In genomic region chr13:116535211-116535610, GRCm38 (mm10) we compare ENCODE assay signal across 26 mouse cellular contexts.
A peak's percentile ranks its signal among the peaks of the same experiment; 100 is the strongest.
DNase-seq lines count a peak whose midpoint lies in the region; ATAC-seq and TF ChIP-seq lines count a peak whose summit lies in the region.
"Had no signal": no experiment of that assay in that cellular context is flagged by ENCODE, and none has a peak within 500 bp of the region (broad histone marks: within the 10 kb centered on the region; RNA-seq: fewer than 3 reads in every experiment).

No protein-coding gene starts in this region.

- peak; percentile 67 for ATAC-seq in forebrain, embryonic 15.5 days (replicated peaks)
- ATAC-seq in lung, embryonic 14.5 days (ENCODE audit: insufficient read depth) = no peak
- ATAC-seq: CD4-positive, CD25-positive, alpha-beta regulatory T cell, adult 4 months; hindbrain, postnatal 0 days; inflammation-experienced regulatory T-cells, adult 6 months; intestine, embryonic 16.5 days had no signal

- H3K27me3 ChIP-seq in forebrain, embryonic 15.5 days = no peaks in the 10 kb centered on the region
- H3K27me3 ChIP-seq in forebrain, embryonic 10.5 days (ENCODE audit: poor library complexity, severe bottlenecking) = no peaks in the 10 kb centered on the region
- H3K27me3 ChIP-seq in lung, embryonic 14.5 days (ENCODE audit: insufficient read depth, low read length) = no peaks in the 10 kb centered on the region
- H3K27me3 ChIP-seq in myocyte (ENCODE audit: control insufficient read depth, insufficient read depth, insufficient read length) = no peaks in the 10 kb centered on the region
- H3K27me3 ChIP-seq: embryonic facial prominence, embryonic 12.5 days; embryonic facial prominence, embryonic 15.5 days; heart, embryonic 13.5 days had no signal

- H3K4me2 ChIP-seq in forebrain, embryonic 15.5 days (replicated peaks) = no peak overlapping the region
- H3K4me2 ChIP-seq in lung, embryonic 14.5 days = no peak overlapping the region
- peak overlapping the region; percentile 58 for H3K4me2 ChIP-seq in myocyte (ENCODE audit: low read depth)
- H3K4me2 ChIP-seq: embryonic facial prominence, embryonic 12.5 days; embryonic facial prominence, embryonic 15.5 days; heart, embryonic 13.5 days; hindbrain, embryonic 14.5 days had no signal

- no peak for TF ChIP-seq CTCF in lung, embryonic 14.5 days (IDR thresholded peaks at IDR 0.05; ENCODE audit: low read depth)

- no peak for DNase-seq in forebrain, embryonic 10.5 days (ENCODE audit: extremely low spot score, low spot score)
- DNase-seq in lung, embryonic 14.5 days = peak; percentile 10
- no peak for DNase-seq in lung, postnatal 10 days
- no peak for DNase-seq in layer of hippocampus, adult 8-10 months (ENCODE audit: low spot score in 2 of 2)
- DNase-seq: adrenal gland, adult 2 months; adrenal gland, postnatal 14 days; cerebellum, adult 18-20 months; cerebellum, adult 9-11 months; cerebellum, postnatal 25 days; gastrocnemius, postnatal 10 days; gastrocnemius, postnatal 36 days; heart, adult 2 months; heart, postnatal 14 days; heart, postnatal 4 days; kidney, adult 18-20 months had no signal

- no peak for TF ChIP-seq POLR2A in myocyte (IDR thresholded peaks at IDR 0.05; ENCODE audit: insufficient read length, low read depth)

- no peaks in the 10 kb centered on the region for H3K9me3 ChIP-seq in forebrain, embryonic 15.5 days
- H3K9me3 ChIP-seq in forebrain, embryonic 10.5 days = no peaks in the 10 kb centered on the region
- no peaks in the 10 kb centered on the region for H3K9me3 ChIP-seq in lung, embryonic 14.5 days (ENCODE audit: low read depth, low read length)
- H3K9me3 ChIP-seq: embryonic facial prominence, embryonic 12.5 days; embryonic facial prominence, embryonic 15.5 days; heart, embryonic 10.5 days; heart, embryonic 13.5 days had no signal

- no peak overlapping the region for H3ac ChIP-seq in myocyte (ENCODE audit: control insufficient read depth, insufficient read length)

- 48% methylated on average over 3 of the region's 3 CpGs for WGBS in forebrain, embryonic 15.5 days
- WGBS in forebrain, embryonic 10.5 days = 90% methylated on average over 3 of the region's 3 CpGs
- 65% methylated on average over 3 of the region's 3 CpGs for WGBS in lung, embryonic 14.5 days

- H3K4me1 ChIP-seq in forebrain, embryonic 15.5 days = 0 out of 2 replicates have a peak, but pooled peaks cover 2% of the 10 kb centered on the region
- no peaks in the 10 kb centered on the region for H3K4me1 ChIP-seq in forebrain, embryonic 10.5 days
- no peaks in the 10 kb centered on the region for H3K4me1 ChIP-seq in lung, embryonic 14.5 days (ENCODE audit: insufficient read depth)
- H3K4me1 ChIP-seq: embryonic facial prominence, embryonic 12.5 days; embryonic facial prominence, embryonic 15.5 days; heart, embryonic 10.5 days; heart, embryonic 13.5 days had no signal

- H3K4me3 ChIP-seq in forebrain, embryonic 15.5 days = no peak overlapping the region
- no peak overlapping the region for H3K4me3 ChIP-seq in forebrain, embryonic 10.5 days
- no peak overlapping the region for H3K4me3 ChIP-seq in lung, embryonic 14.5 days (ENCODE audit: low read depth, low read length)
- no peak overlapping the region for H3K4me3 ChIP-seq in myocyte
- H3K4me3 ChIP-seq: embryonic facial prominence, embryonic 12.5 days; embryonic facial prominence, embryonic 15.5 days; heart, adult 2 months; heart, embryonic 10.5 days; heart, embryonic 13.5 days had no signal

- no peaks in the 10 kb centered on the region for H3K79me2 ChIP-seq in myocyte (ENCODE audit: control insufficient read depth, insufficient read depth)

- H3K9ac ChIP-seq in forebrain, embryonic 15.5 days (replicated peaks) = no peak overlapping the region
- H3K9ac ChIP-seq in lung, embryonic 14.5 days = no peak overlapping the region
- H3K9ac ChIP-seq: embryonic facial prominence, embryonic 12.5 days; embryonic facial prominence, embryonic 15.5 days; heart, embryonic 13.5 days; hindbrain, embryonic 14.5 days had no signal

- H3K27ac ChIP-seq in forebrain, embryonic 15.5 days (replicated peaks) = no peak overlapping the region
- no peak overlapping the region for H3K27ac ChIP-seq in forebrain, embryonic 10.5 days
- H3K27ac ChIP-seq in lung, embryonic 14.5 days (ENCODE audit: low read depth) = no peak overlapping the region
- H3K27ac ChIP-seq: embryonic facial prominence, embryonic 12.5 days; embryonic facial prominence, embryonic 15.5 days; heart, adult 2 months; heart, embryonic 10.5 days; heart, embryonic 13.5 days; hindbrain, embryonic 14.5 days; hindbrain, postnatal 0 days had no signal

- no peaks in the 10 kb centered on the region for H3K36me3 ChIP-seq in forebrain, embryonic 15.5 days
- no peaks in the 10 kb centered on the region for H3K36me3 ChIP-seq in forebrain, embryonic 10.5 days (replicated peaks)
- no peaks in the 10 kb centered on the region for H3K36me3 ChIP-seq in lung, embryonic 14.5 days (ENCODE audit: insufficient read depth)
- no peaks in the 10 kb centered on the region for H3K36me3 ChIP-seq in myocyte (ENCODE audit: control insufficient read depth, insufficient read depth)
- H3K36me3 ChIP-seq: embryonic facial prominence, embryonic 12.5 days; embryonic facial prominence, embryonic 15.5 days; heart, embryonic 10.5 days; heart, embryonic 13.5 days had no signal

TF ChIP-seq in myocyte, 11 proteins besides CTCF, POLR2A, EP300 and RAD21:
- TF ChIP-seq USF1 (IDR thresholded peaks at IDR 0.05; ENCODE audit: low read depth) (no peak), SRF (IDR thresholded peaks at IDR 0.05; ENCODE audit: control insufficient read depth, insufficient read length, low read depth) (no peak)
